ENCODE assay signal across 8 mouse cellular contexts in genomic region chr16:45094136-45094756, GRCm38 (mm10). TPM values are rescaled to one million over a fixed set of nuclear protein-coding genes. Genes with fewer than 3 reads are reported as not detected.
DNase-seq lines count a peak whose midpoint lies in the region; ATAC-seq and TF ChIP-seq lines count a peak whose summit lies in the region.

No protein-coding gene starts in this region.

- 5% methylated on average over 9 of the region's 9 CpGs for WGBS in heart, embryonic 14.5 days
- WGBS in liver, embryonic 12.5 days (ENCODE audit: insufficient replicate concordance): 16% methylated on average over 9 of the region's 9 CpGs
- WGBS in stomach, embryonic 14.5 days: 1% methylated on average over 9 of the region's 9 CpGs

- intact Hi-C loops in left cerebral cortex, postnatal 10 days (cut with DNase I): loop anchor here (5.0 to 10.0 kb wide), 2 partner anchors 327 to 359 kb away; partner anchors contain the start of gene Cd200r1

- no peak for TF ChIP-seq POLR2A in brain, embryonic 14.5 days (IDR thresholded peaks at IDR 0.05; ENCODE audit: borderline replicate concordance, extremely low read depth, insufficient read depth, insufficient read length, poor library complexity, severe bottlenecking)

- H3K9ac ChIP-seq in heart, embryonic 14.5 days (ENCODE audit: low read length): peak overlapping the region; percentile 72
- H3K9ac ChIP-seq in liver, embryonic 12.5 days: no peak overlapping the region
- peak overlapping the region; percentile 41 for H3K9ac ChIP-seq in stomach, embryonic 14.5 days (replicated peaks; ENCODE audit: low read depth, low read length)

- no peak for TF ChIP-seq CTCF in brain, embryonic 14.5 days (IDR thresholded peaks at IDR 0.05; ENCODE audit: borderline replicate concordance, extremely low read depth, insufficient read depth, insufficient read length)

- H3K4me1 ChIP-seq in heart, embryonic 14.5 days (ENCODE audit: control insufficient read depth in 2 of 2, insufficient read depth in 2 of 2, low read length in 2 of 2): peaks cover 32 to 49% of the 10 kb centered on the region in 2 experiments
- H3K4me1 ChIP-seq in liver, embryonic 12.5 days: peaks cover 7% of the 10 kb centered on the region; the same call in 1 of the 2 replicates
- H3K4me1 ChIP-seq in stomach, embryonic 14.5 days (ENCODE audit: control insufficient read depth, insufficient read depth, low read length): peaks cover 7% of the 10 kb centered on the region; the same call in 1 of the 2 replicates

- peak; percentile 43 for DNase-seq in adrenal gland, adult 2 months
- DNase-seq in adrenal gland, postnatal 4 days (ENCODE audit: low spot score in 2 of 2): no peak
- peak; percentile 80 for DNase-seq in brain, embryonic 14.5 days (ENCODE audit: low read depth)
- DNase-seq in urinary bladder, postnatal 14 days (ENCODE audit: low spot score): no peak
- no peak for DNase-seq in left cerebral cortex, postnatal 10 days (ENCODE audit: extremely low spot score in 1 of 2, low spot score in 2 of 2)

- no peaks in the 10 kb centered on the region for H3K9me3 ChIP-seq in heart, embryonic 14.5 days (ENCODE audit: control insufficient read depth, low read length)
- H3K9me3 ChIP-seq in liver, embryonic 12.5 days (replicated peaks): no peaks in the 10 kb centered on the region
- no peaks in the 10 kb centered on the region for H3K9me3 ChIP-seq in stomach, embryonic 14.5 days (ENCODE audit: control insufficient read depth, low read depth, low read length)

- ATAC-seq in heart, embryonic 14.5 days (ENCODE audit: insufficient number of reproducible peaks, insufficient read depth, low FRiP score, low read depth): no peak
- no peak for ATAC-seq in liver, embryonic 12.5 days
- ATAC-seq in stomach, embryonic 14.5 days (ENCODE audit: insufficient number of reproducible peaks, insufficient read depth, low FRiP score, low read depth): no peak

- no peaks in the 10 kb centered on the region for H3K36me3 ChIP-seq in heart, embryonic 14.5 days (ENCODE audit: control insufficient read depth, insufficient read depth, low read length)
- H3K36me3 ChIP-seq in liver, embryonic 12.5 days: no peaks in the 10 kb centered on the region
- H3K36me3 ChIP-seq in stomach, embryonic 14.5 days (ENCODE audit: control insufficient read depth, insufficient read depth, low read length): no peaks in the 10 kb centered on the region

- H3K4me3 ChIP-seq in heart, embryonic 14.5 days (ENCODE audit: control insufficient read depth in 1 of 2, insufficient read depth in 1 of 2, low read depth in 1 of 2, low read length in 2 of 2): peak overlapping the region; percentile 43 to 75
- H3K4me3 ChIP-seq in liver, embryonic 12.5 days: peak overlapping the region; percentile 31
- peak overlapping the region; percentile 47 for H3K4me3 ChIP-seq in stomach, embryonic 14.5 days (ENCODE audit: low read depth, low read length)

- H3K27me3 ChIP-seq in heart, embryonic 14.5 days (ENCODE audit: control insufficient read depth, insufficient read depth, low read length): no peaks in the 10 kb centered on the region
- H3K27me3 ChIP-seq in liver, embryonic 12.5 days (replicated peaks): no peaks in the 10 kb centered on the region
- H3K27me3 ChIP-seq in stomach, embryonic 14.5 days (ENCODE audit: control insufficient read depth, insufficient read depth, low read length): no peaks in the 10 kb centered on the region

- H3K4me2 ChIP-seq in heart, embryonic 14.5 days (ENCODE audit: low read length): peak overlapping the region; percentile 63
- H3K4me2 ChIP-seq in liver, embryonic 12.5 days: peak overlapping the region; percentile 37
- peak overlapping the region; percentile 61 for H3K4me2 ChIP-seq in stomach, embryonic 14.5 days (replicated peaks; ENCODE audit: low read depth, low read length)

- H3K27ac ChIP-seq in heart, embryonic 14.5 days (replicated peaks in 1 of 2; ENCODE audit: control insufficient read depth in 1 of 2, insufficient read depth in 1 of 2, low read depth in 2 of 2, low read length in 2 of 2): peak overlapping the region; percentile 91 to 98
- no peak overlapping the region; the same call in 1 of the 2 replicates for H3K27ac ChIP-seq in liver, embryonic 12.5 days
- peak overlapping the region; percentile 90 for H3K27ac ChIP-seq in stomach, embryonic 14.5 days (ENCODE audit: low read length)

RNA-seq across cellular contexts. Expression of gene Ccdc80, which starts 1.0 kb away (rescaled TPM):
- 10 to 100 TPM; 40.7 to 53.4 TPM for total RNA-seq in adrenal gland, adult 2 months (2021)
- 19.2 and 19.8 TPM in 2 replicates for polyA plus RNA-seq in adrenal gland, adult 2 months (2012; rRNA removed)
- 10 to 100 TPM; 65.8 to 67.5 TPM for total RNA-seq in adrenal gland, postnatal 4 days (2021)
- 6.7 and 7.0 TPM in 2 replicates for polyA plus RNA-seq in brain, embryonic 14.5 days (2012; rRNA removed)
- 88.5 and 96.2 TPM in 2 replicates for polyA plus RNA-seq in heart, embryonic 14.5 days (2014; fragmentation: Nextera tagmentation; extraction: Ambion mirVana)
- 10.9 and 12.2 TPM in 2 replicates for polyA plus RNA-seq in liver, embryonic 12.5 days (2016; fragmentation: Nextera tagmentation; extraction: Ambion mirVana)
- 96.2 and 112 TPM in 2 replicates for polyA plus RNA-seq in stomach, embryonic 14.5 days (2014; fragmentation: Nextera tagmentation; extraction: Ambion mirVana)
- 10 to 100 TPM in 1 of 2 experiments, 1 to 10 TPM in 1; 9.6 to 11.7 TPM for total RNA-seq in left cerebral cortex, postnatal 10 days (2021)

Comparison
In these comparisons a context has a peak if more than half of its experiments do, and no peak if none do; other contexts are left out.
1. DNase-seq: peak in adrenal gland, adult 2 months (single experiment) and brain, embryonic 14.5 days (single experiment); none in adrenal gland, postnatal 4 days (0 of 2), urinary bladder, postnatal 14 days (single experiment) and left cerebral cortex, postnatal 10 days (0 of 2).
2. Peak in every context shown above with its lines, with median percentiles within 50 percentile points of each other: H3K4me2 ChIP-seq and H3K4me3 ChIP-seq.